Mouse (Mus musculus): ENCODE measurements at regions not wholly inside any gene's neighbourhood (a gene's known extent, or its start where the extent isn't known, plus 50 kb on each side); places are given as distances from the start of the nearest gene placed in this dataset.

- TF ChIP-seq POLR2A (IDR thresholded peaks at IDR 0.05; ENCODE audit: extremely low read depth, insufficient read depth, low read length) (no peak), CTCF (IDR thresholded peaks at IDR 0.05; ENCODE audit: low read depth, low read length) (no peak)
These were observed 421.2 kb upstream of the Manea start for GRCm38 (mm10) chr4:26767896-26768295.

Data from liver, adult 2 months (tissue).